Mouse (Mus musculus): Measurements from ENCODE around the gene Fignl2. TPM values are rescaled to one million over a fixed set of nuclear protein-coding genes. Genes with fewer than 3 reads are reported as not detected.

Fignl2 gene
- total RNA-seq, 2 experiments from 2014 or later: 1.1 to 1.2 TPM

DNA sequence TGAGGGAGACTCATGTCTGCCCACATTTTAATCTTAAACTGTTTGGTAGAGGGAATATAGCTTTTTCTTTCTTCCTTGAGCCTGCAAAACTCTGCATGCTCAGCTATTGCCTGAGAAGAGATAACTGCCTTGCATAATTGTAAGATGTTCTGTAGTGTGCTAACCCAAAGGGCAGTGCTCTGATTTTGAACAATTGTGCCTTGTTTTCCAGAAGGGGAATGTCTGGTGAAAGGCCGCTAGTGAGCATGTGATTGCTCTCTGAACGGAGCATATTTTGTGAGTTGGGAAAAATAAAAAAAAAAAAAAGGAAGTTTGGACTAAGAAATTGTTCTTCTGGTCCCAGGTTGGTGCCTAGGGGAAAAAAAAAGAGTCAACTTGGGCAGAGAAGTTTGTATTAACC, 49.4 kb downstream of the Fignl2 start:
- DNase-seq (ENCODE audit: low spot score in 2 of 2): no peak

DNA sequence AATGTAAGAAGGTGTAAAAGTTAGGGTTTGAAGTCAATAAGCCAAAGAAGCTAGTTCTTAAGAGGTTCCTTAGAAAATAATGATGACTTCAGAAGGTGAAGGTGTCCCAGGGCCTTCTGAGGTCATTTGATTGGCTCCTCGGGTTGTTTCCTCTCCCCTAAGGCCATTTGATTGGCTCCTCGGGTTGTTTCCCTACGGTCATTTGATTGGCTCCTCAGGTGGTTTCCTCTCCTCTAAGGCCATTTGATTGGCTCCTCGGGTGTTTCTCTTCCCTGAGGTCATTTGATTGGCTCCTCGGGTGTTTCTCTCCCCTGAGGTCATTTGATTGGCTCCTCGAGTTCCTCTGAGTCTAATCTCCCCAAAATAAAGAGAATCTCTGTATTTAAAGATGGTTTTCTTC, 67.0 kb downstream of the Fignl2 start:
- no peak for DNase-seq (ENCODE audit: low spot score in 2 of 2)

- DNase-seq (ENCODE audit: low spot score in 2 of 2): peak; percentile 44 to 48
These were observed 69.9 kb downstream of the Fignl2 start for GRCm38 (mm10) chr15:101008386-101009010.

- DNase-seq (ENCODE audit: low spot score in 2 of 2): no peak
These were observed 71.1 kb downstream of the Fignl2 start for GRCm38 (mm10) chr15:101007236-101007635.

- no peak for DNase-seq (ENCODE audit: low spot score in 2 of 2)
These were observed 71.9 kb downstream of the Fignl2 start for GRCm38 (mm10) chr15:101006251-101007040.

DNA sequence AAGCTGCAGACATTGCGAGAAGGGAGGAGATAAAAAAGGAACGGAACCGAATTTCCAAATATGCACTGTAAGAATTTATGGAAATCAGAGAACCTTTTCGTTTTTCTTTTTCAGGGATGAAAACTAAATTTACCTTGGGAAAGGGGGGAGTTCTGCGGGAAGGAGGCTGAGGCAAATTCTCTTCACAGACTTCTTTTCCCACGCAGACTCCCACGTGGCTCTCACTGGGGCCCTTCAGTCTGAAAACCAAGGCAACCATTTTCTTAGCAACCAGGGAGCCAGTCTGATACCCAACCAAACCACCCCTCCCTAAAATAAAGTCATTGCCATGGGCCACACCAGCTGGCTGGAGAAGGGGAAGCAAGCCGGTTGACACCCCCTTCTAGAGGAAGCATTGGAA, 72.7 kb downstream of the Fignl2 start:
- no peak for DNase-seq (ENCODE audit: low spot score in 2 of 2)

DNA sequence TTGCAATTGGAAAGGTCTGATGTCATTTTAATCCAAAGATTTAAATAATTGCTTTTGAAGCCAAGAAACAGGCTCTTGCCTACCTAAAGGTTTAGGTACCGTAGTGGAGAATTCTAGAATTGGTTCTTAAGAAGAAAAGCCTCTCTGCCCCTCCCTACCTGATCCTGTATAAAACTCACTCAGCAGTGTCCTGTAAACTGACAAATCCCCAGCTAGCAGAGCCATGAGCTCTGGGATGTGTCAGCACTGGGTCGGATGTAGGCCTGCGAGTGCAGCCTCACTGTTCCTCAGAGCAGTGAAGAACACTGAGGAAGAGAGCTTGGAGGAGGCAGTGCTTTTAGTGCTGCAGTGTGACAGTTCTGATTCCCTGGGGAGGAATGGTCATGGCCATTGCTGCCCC, 73.8 kb downstream of the Fignl2 start:
- DNase-seq (ENCODE audit: low spot score in 2 of 2): no peak

DNA sequence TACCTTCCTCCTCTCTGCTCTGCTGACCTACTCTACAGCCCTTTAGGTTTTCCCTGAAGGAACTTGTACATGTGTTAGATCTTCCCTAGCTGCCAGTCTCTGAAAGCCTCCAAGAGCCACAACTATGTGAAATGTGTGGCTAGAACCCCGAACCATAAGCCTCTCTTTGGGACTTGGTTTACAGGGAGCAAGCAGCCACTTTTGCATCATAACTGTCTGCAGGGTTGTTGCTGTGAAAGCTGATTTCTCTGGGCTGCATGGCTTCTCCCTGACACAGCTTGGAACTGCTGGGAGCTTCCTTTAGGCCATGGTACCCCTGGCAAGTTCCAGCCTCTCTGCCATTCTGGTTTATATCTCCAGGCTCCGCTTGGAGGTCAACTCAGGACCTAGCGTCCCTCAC, 75.9 kb downstream of the Fignl2 start:
- DNase-seq (ENCODE audit: low spot score in 2 of 2): no peak

GRCm38 (mm10) chr15:101001685-101002084, 76.7 kb downstream of the Fignl2 start:
- no peak for DNase-seq (ENCODE audit: low spot score in 2 of 2)

Other genes starting within 250 kb of the Fignl2 start
- 100 to 1,000 TPM; 174 to 175 TPM for gene Scn8a, start 208.7 kb downstream of the Fignl2 start, total RNA-seq (2021)
- not detected for gene Gm47841, start 31.2 kb downstream of the Fignl2 start, total RNA-seq (2021)
- gene Ankrd33, start 37.2 kb upstream of the Fignl2 start, total RNA-seq (2021): not detected
- 1 to 10 TPM; 9.0 to 9.8 TPM for gene Acvrl1, start 50.0 kb upstream of the Fignl2 start, total RNA-seq (2021)
- gene Acvr1b, start 95.5 kb upstream of the Fignl2 start, total RNA-seq (2021): 10 to 100 TPM; 78.9 to 79.2 TPM
- 10 to 100 TPM; 33.3 to 35.3 TPM for gene Grasp, start 145.6 kb upstream of the Fignl2 start, total RNA-seq (2021)
- 10 to 100 TPM; 28.4 to 33.9 TPM for gene Nr4a1, start 175.7 kb upstream of the Fignl2 start, total RNA-seq (2021)
- 10 to 100 TPM; 41.1 to 43.3 TPM for gene Atg101, start 205.7 kb upstream of the Fignl2 start, total RNA-seq (2021)
- not detected for gene 6030408B16Rik, start 214.6 kb upstream of the Fignl2 start, total RNA-seq (2021)

All from layer of hippocampus, postnatal 10 days (tissue).